Mouse (Mus musculus): ENCODE measurements around the gene Specc1. TPM values are rescaled to one million over a fixed set of nuclear protein-coding genes. Genes with fewer than 3 reads are reported as not detected.

Specc1 gene
- polyA plus RNA-seq, 1 experiment from 2014 or later = 16.6 TPM

DNA sequence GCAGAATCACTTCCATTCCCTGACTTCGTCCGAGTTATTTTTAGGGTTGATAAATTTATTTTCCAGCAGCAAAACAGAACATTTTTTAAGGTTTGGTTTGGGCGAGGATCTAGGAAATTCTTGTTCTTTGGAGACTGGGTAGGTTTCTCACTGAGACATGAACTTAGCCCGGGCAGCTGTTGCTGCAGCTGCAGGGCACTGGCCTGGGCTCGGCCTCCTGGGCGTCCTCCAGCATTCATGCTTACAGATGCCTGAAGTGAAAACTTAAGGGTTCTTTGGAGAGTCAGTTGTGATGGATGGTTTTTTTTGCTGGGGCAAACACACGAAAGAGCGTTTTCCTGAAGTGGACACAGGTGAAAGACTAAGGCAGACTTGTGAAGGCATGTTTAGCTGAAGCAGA, 42.9 kb downstream of the Specc1 start:
- H3K9me3 ChIP-seq (replicated peaks) = no peaks in the 10 kb centered on the region
- H3K4me1 ChIP-seq (replicated peaks) = no peaks in the 10 kb centered on the region
- no peak overlapping the region for H3K27ac ChIP-seq (ENCODE audit: poor library complexity, severe bottlenecking)
- WGBS = 88% methylated on average over 8 of the region's 8 CpGs
- ATAC-seq (ENCODE audit: insufficient number of reproducible peaks, low FRiP score) = no peak
- H3K9ac ChIP-seq = no peak overlapping the region
- H3K4me2 ChIP-seq = no peak overlapping the region
- H3K36me3 ChIP-seq = no peaks in the 10 kb centered on the region
- no peaks in the 10 kb centered on the region for H3K27me3 ChIP-seq (replicated peaks)
- no peak overlapping the region for H3K4me3 ChIP-seq

DNA sequence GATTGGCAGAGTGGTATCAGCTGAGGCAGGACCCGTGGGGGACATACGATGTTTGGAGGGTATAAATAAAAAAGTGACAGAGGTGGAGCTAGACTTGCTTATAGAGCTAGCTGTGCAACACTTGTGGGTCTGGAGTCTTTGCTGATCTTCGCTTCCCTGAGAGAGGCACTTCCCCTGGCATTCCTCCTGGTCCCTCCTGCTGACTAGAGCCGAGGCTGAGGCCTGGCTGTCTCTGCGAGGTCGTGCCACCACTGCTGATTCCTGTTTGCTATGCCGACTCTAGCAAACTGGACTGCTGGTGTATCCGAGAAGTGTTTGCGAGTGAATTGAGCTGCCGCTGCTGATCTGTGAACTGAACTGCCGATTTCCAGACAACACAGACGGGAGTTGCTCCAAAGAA, 43.5 kb downstream of the Specc1 start:
- peaks cover 3% of the 10 kb centered on the region; the same call in 1 of the 2 replicates for H3K4me1 ChIP-seq (replicated peaks)
- H3K4me3 ChIP-seq = no peak overlapping the region
- WGBS = 83% methylated on average over 12 of the region's 12 CpGs
- no peak for ATAC-seq (ENCODE audit: insufficient number of reproducible peaks, low FRiP score)
- no peak overlapping the region for H3K27ac ChIP-seq (ENCODE audit: poor library complexity, severe bottlenecking)
- H3K36me3 ChIP-seq = no peaks in the 10 kb centered on the region
- no peak overlapping the region for H3K9ac ChIP-seq
- H3K27me3 ChIP-seq (replicated peaks) = no peaks in the 10 kb centered on the region
- H3K9me3 ChIP-seq (replicated peaks) = no peaks in the 10 kb centered on the region
- H3K4me2 ChIP-seq = no peak overlapping the region

DNA sequence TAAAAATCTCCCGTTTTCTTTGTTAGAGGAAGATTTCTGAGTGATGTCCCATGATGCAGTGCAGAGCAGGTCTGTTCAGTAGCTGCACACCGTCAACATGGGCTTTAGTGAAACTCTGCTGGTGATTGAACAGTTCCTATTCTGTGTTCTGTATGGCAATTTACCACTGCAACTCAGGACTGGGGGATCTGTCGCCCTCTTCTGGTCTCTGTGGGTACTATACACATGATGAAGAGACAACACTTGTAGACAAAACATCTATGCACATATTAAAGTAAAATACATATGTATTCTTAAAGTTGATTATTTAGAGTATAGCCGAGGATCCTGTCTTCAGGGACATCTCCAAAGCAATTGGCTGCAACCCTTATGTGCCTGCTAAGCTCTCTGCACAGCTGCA, 45.4 kb downstream of the Specc1 start:
- Histone ChIP-seq H3K9ac (no peak overlapping the region), H3K27me3 (replicated peaks) (no peaks in the 10 kb centered on the region), H3K4me2 (no peak overlapping the region), H3K36me3 (no peaks in the 10 kb centered on the region), H3K27ac (ENCODE audit: poor library complexity, severe bottlenecking) (no peak overlapping the region), H3K9me3 (replicated peaks) (no peaks in the 10 kb centered on the region), H3K4me1 (replicated peaks) (peaks cover 21% of the 10 kb centered on the region), H3K4me3 (no peak overlapping the region)
- no peak for ATAC-seq (ENCODE audit: insufficient number of reproducible peaks, low FRiP score)
- 71% methylated on average over 4 of the region's 4 CpGs for WGBS

DNA sequence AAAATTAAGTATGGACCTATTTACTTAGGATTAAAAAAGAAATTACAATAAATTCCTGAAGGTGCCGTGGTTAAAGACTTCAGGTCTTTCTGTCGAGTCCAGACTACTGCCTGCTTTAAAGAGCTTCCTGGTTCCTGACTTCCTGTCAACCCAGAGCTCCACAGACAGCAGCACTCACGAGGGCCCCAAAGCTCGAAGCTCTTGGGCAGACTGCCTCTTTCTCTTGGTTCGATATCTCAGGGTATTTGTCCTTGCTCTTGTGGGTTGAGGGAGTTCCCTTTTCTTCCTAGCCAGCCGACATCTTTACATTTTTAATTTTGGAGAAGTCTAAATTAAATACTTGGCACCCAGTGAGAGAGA, 48.3 kb downstream of the Specc1 start:
- no peak for ATAC-seq (ENCODE audit: insufficient number of reproducible peaks, low FRiP score)
- 0 out of 2 replicates have a peak overlapping the region, but pooled peaks have one; percentile 20 for H3K9ac ChIP-seq
- no peaks in the 10 kb centered on the region for H3K27me3 ChIP-seq (replicated peaks)
- 41% methylated on average over 6 of the region's 6 CpGs for WGBS
- no peaks in the 10 kb centered on the region for H3K9me3 ChIP-seq (replicated peaks)
- peak overlapping the region; percentile 72 for H3K27ac ChIP-seq (ENCODE audit: poor library complexity, severe bottlenecking)
- no peaks in the 10 kb centered on the region for H3K36me3 ChIP-seq
- H3K4me1 ChIP-seq (replicated peaks) = peaks cover 27% of the 10 kb centered on the region
- peak overlapping the region; percentile 37 for H3K4me2 ChIP-seq
- H3K4me3 ChIP-seq = no peak overlapping the region

DNA sequence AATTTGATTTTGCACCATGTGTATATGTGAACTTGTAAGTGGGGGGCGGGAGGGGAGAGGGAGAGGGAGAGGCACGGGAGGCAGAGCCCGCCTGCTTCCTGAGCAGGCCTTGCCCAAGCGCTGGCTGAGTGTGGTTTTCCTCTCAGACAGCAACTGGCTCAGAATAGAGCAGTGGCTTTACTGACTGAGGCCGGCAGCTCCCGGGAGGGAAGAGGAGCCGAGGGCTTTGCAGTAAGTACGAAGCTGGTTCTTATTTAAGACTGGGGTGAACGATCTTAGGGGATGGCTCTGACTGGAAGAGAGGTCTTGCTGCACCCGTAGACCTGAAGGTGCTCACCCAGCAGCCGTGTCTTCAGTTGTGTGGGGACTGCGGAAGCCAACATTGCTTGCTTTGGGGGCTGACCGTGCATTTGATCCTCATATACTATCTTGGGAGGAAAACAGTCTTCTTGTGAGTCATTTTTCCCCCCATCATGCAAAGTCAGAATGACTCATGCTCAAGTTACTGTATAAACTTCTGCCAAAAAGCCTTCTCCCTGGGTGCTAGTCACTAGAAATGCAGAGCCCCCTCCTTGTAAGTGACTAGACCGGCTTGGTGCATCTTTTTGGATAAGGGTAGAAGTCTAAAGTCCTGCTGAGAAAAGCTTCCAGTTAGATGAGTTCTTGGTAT, 48.8 kb downstream of the Specc1 start:
- 35% methylated on average over 14 of the region's 14 CpGs for WGBS
- no peaks in the 10 kb centered on the region for H3K36me3 ChIP-seq

DNA sequence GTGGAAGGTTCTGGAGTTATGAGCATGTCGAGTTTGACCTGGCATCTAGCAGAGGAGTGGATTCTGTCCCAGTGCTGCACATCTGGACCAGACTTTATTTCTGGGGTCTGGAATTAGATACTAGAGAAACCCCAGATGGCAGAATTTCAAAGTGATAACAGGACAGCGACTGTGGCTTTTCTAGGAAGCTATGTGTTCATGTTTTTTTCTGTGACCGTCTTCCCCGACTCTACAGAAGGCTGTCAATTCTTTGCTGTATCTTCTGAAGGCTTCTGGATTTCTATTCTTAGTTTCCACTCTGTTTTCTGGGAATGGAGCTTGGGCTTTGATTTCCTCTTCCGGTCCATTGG, 49.3 kb downstream of the Specc1 start:
- 48% methylated on average over 5 of the region's 5 CpGs for WGBS
- Histone ChIP-seq H3K36me3 (no peaks in the 10 kb centered on the region), H3K4me3 (no peak overlapping the region), H3K4me1 (replicated peaks) (peaks cover 27% of the 10 kb centered on the region), H3K9me3 (replicated peaks) (no peaks in the 10 kb centered on the region), H3K4me2 (peak overlapping the region; percentile 37; the same call in 1 of the 2 replicates), H3K9ac (no peak overlapping the region), H3K27ac (ENCODE audit: poor library complexity, severe bottlenecking) (peak overlapping the region; percentile 18; the same call in 1 of the 2 replicates), H3K27me3 (replicated peaks) (no peaks in the 10 kb centered on the region)
- ATAC-seq (ENCODE audit: insufficient number of reproducible peaks, low FRiP score) = no peak

More for the DNA sequence above, 48.8 kb downstream of the Specc1 start:
- ATAC-seq (ENCODE audit: insufficient number of reproducible peaks, low FRiP score) = peak; percentile 61
- Histone ChIP-seq H3K4me3 (no peak overlapping the region), H3K9me3 (replicated peaks) (no peaks in the 10 kb centered on the region), H3K9ac (0 out of 2 replicates have a peak overlapping the region, but pooled peaks have one; percentile 20), H3K27ac (ENCODE audit: poor library complexity, severe bottlenecking) (peak overlapping the region; percentile 72), H3K4me1 (replicated peaks) (peaks cover 27% of the 10 kb centered on the region), H3K4me2 (peak overlapping the region; percentile 37), H3K27me3 (replicated peaks) (no peaks in the 10 kb centered on the region)

DNA sequence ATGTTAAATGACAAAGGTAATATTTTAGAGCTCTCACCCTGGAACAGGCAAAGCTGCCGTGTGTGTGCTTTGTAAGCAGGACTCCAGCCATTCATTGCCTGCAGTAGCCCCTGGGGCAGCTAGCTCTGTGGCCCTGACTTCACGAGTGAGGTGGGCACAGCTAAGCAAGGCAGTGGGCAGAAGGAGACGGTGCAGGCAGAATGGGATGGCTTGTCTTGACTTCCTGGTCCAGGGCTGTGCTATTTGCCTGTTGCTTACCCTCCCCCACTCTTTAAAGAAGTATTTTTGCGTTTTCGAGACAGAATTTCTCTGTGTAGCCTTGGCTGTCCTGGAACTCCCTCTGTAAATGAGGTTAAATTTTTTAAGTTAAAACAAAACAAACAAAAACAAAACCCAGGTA, 50.1 kb downstream of the Specc1 start:
- Histone ChIP-seq H3K27me3 (replicated peaks) (peaks cover 3% of the 10 kb centered on the region; the same call in 1 of the 2 replicates), H3K36me3 (no peaks in the 10 kb centered on the region), H3K4me2 (no peak overlapping the region), H3K27ac (ENCODE audit: poor library complexity, severe bottlenecking) (no peak overlapping the region), H3K9me3 (replicated peaks) (no peaks in the 10 kb centered on the region), H3K9ac (no peak overlapping the region), H3K4me3 (no peak overlapping the region), H3K4me1 (replicated peaks) (peaks cover 27% of the 10 kb centered on the region)
- no peak for ATAC-seq (ENCODE audit: insufficient number of reproducible peaks, low FRiP score)
- WGBS = 54% methylated on average over 5 of the region's 5 CpGs

DNA sequence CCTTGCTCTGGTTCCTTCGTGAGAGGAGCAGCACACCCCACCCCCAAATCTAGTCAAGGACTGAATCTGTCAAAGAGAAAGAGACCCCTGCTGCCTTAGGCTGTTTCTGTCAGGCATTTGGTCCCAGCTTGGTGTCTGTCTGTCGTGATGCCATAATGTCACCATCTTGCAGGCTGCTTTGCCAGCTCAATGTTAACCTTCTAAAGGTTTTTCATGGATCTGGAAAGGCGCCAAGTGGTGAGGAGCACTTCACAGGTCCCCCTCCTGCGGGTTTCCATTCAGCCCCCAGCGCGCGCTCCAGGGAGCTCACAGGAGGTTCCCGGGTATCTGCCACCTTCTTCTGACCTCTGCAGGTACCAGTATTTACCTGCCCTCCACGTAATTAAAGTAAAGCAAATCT, 51.4 kb downstream of the Specc1 start:
- peaks cover 6% of the 10 kb centered on the region; the same call in 1 of the 2 replicates for H3K27me3 ChIP-seq (replicated peaks)
- no peaks in the 10 kb centered on the region for H3K36me3 ChIP-seq
- no peak overlapping the region for H3K4me2 ChIP-seq
- 36% methylated on average over 9 of the region's 9 CpGs for WGBS
- no peak overlapping the region for H3K27ac ChIP-seq (ENCODE audit: poor library complexity, severe bottlenecking)
- no peak overlapping the region for H3K9ac ChIP-seq
- no peak for ATAC-seq (ENCODE audit: insufficient number of reproducible peaks, low FRiP score)
- no peaks in the 10 kb centered on the region for H3K9me3 ChIP-seq (replicated peaks)
- H3K4me1 ChIP-seq (replicated peaks) = peaks cover 27% of the 10 kb centered on the region
- no peak overlapping the region for H3K4me3 ChIP-seq

DNA sequence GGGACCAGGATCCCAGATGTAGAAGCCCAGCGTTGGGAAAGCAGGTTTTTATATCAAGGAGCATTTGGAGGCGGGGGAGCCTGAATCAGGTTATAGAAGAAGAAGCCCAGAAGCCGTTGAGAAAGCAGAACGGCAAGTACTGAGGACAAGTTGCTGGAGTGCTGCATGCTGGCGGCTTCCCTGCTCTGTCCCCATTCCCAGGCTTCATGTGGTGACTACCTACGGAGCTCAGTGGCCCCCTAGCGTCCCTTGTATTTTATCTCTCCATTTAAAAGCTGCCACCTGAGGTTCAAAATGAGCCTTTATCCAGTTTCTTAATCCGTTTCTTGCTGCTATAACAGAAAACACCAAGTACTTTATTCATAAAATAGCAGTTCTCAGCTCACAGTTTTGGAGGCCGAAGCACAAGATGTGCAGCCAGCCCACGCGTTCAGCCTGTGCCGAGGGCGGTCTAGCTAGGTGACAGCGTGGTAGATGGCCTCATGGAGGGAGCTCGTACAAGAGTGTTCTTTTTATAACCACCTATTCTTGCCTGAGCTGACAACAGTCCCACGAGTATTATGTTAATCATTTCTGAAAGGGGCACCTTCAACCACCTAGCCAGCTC, 54.2 kb downstream of the Specc1 start:
- Histone ChIP-seq H3K27me3 (replicated peaks) (peaks cover 20% of the 10 kb centered on the region), H3K4me1 (replicated peaks) (peaks cover 17% of the 10 kb centered on the region; the same call in 1 of the 2 replicates), H3K27ac (ENCODE audit: poor library complexity, severe bottlenecking) (no peak overlapping the region), H3K4me2 (no peak overlapping the region), H3K4me3 (no peak overlapping the region), H3K9me3 (replicated peaks) (no peaks in the 10 kb centered on the region), H3K9ac (no peak overlapping the region), H3K36me3 (no peaks in the 10 kb centered on the region)
- 60% methylated on average over 16 of the region's 16 CpGs for WGBS
- no peak for ATAC-seq (ENCODE audit: insufficient number of reproducible peaks, low FRiP score)

DNA sequence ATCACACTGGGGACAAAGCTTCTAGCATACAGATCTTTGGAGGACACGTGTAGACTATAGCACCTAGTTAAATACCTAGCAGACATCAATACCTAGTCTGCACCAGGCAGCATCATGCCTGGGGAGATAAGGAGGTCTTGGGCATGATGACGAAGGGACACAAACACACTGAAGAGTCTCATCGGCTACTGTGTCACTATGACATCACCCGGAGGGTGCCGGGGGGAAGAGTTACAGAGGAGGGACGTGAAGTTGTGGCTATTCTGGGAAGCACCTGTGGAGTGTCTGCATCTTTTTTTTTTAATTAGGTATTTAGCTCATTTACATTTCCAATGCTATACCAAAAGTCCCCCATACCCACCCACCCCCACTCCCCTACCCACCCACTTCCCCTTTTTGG, 55.5 kb downstream of the Specc1 start:
- ATAC-seq (ENCODE audit: insufficient number of reproducible peaks, low FRiP score) = no peak
- Histone ChIP-seq H3K4me2 (no peak overlapping the region), H3K27ac (ENCODE audit: poor library complexity, severe bottlenecking) (no peak overlapping the region), H3K4me1 (replicated peaks) (peaks cover 6% of the 10 kb centered on the region; the same call in 1 of the 2 replicates), H3K27me3 (replicated peaks) (peaks cover 26% of the 10 kb centered on the region), H3K36me3 (no peaks in the 10 kb centered on the region), H3K9ac (no peak overlapping the region), H3K4me3 (no peak overlapping the region), H3K9me3 (replicated peaks) (no peaks in the 10 kb centered on the region)
- WGBS = 75% methylated on average over 6 of the region's 6 CpGs

DNA sequence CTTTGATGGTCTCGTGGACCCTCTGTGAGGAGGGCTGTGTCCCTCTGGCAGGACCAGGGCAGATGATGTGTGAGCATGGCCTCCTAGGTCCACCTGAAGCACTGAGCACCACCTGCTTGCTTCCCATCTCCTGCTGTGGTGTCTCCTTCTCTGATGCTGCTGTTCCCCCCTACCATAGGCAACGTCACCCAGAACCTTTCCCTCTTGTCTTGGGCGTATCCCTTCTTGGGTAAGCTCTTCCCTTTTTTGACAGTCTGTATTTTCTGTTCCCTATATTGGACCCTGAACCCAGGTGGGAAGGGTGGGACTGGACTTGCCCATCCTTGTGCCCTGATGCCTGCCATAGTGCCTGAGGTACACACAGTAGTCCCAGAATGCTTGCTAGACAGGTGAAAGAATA, 56.9 kb downstream of the Specc1 start:
- Histone ChIP-seq H3K27ac (ENCODE audit: poor library complexity, severe bottlenecking) (no peak overlapping the region), H3K36me3 (no peaks in the 10 kb centered on the region), H3K27me3 (replicated peaks) (peaks cover 26% of the 10 kb centered on the region), H3K4me2 (no peak overlapping the region), H3K9ac (no peak overlapping the region), H3K4me1 (replicated peaks) (no peaks in the 10 kb centered on the region), H3K9me3 (replicated peaks) (no peaks in the 10 kb centered on the region), H3K4me3 (no peak overlapping the region)
- ATAC-seq (ENCODE audit: insufficient number of reproducible peaks, low FRiP score) = no peak
- 70% methylated on average over 3 of the region's 3 CpGs for WGBS
